8 mouse cellular contexts compared by ENCODE assay signal in the genomic region with DNA sequence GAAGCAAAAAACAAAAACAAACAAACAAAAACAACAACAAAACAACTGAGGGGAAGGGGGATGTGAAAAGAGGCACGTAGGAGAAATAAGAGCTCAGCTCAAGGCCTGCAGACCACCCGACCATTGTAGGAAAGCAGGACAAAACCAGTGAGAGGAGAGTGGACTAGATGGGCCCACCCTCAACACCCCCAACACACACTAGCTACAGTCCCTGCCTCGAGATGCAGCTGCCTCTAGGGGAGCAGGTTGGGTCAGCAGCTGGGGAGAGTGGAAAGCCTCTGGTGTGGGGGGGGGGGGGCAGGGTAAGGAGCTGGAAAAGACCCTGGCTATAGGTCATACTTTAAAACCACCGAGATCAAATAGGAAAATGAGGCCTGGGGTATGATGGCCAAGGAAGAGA. TPM values are rescaled to one million over a fixed set of nuclear protein-coding genes. Genes with fewer than 3 reads are reported as not detected.
DNase-seq lines count a peak whose midpoint lies in the region; ATAC-seq and TF ChIP-seq lines count a peak whose summit lies in the region.

No protein-coding gene starts in this region.

- no peak for DNase-seq in kidney, postnatal 0 days (ENCODE audit: low spot score)
- no peak for DNase-seq in kidney, adult 9 months
- peak; percentile 58 for DNase-seq in retina, postnatal 1 day
- DNase-seq in spleen, adult 18-20 months, result no peak
- no peak for DNase-seq in urinary bladder, postnatal 36 days (ENCODE audit: low spot score in 2 of 2)
- no peak for DNase-seq in frontal cortex, adult 2 months (ENCODE audit: extremely low spot score in 1 of 2, low spot score in 1 of 2)

- no peaks in the 10 kb centered on the region for H3K9me3 ChIP-seq in kidney, postnatal 0 days (replicated peaks; ENCODE audit: low read length)
- H3K9me3 ChIP-seq in forebrain, embryonic 12.5 days, result no peaks in the 10 kb centered on the region
- H3K9me3 ChIP-seq in limb, embryonic 12.5 days, result no peaks in the 10 kb centered on the region

- no peaks in the 10 kb centered on the region for H3K36me3 ChIP-seq in kidney, postnatal 0 days (ENCODE audit: insufficient read depth, low read length)
- H3K36me3 ChIP-seq in forebrain, embryonic 12.5 days (replicated peaks), result peaks cover 6% of the 10 kb centered on the region; the same call in 1 of the 2 replicates
- no peaks in the 10 kb centered on the region for H3K36me3 ChIP-seq in limb, embryonic 12.5 days

- ATAC-seq in kidney, postnatal 0 days (replicated peaks; ENCODE audit: low FRiP score, low read depth), result no peak
- no peak for ATAC-seq in forebrain, embryonic 12.5 days (ENCODE audit: low FRiP score)
- no peak for ATAC-seq in limb, embryonic 12.5 days (ENCODE audit: insufficient number of reproducible peaks, insufficient read depth, low FRiP score, low TSS enrichment, low read depth)

- no peaks in the 10 kb centered on the region for H3K27me3 ChIP-seq in kidney, postnatal 0 days (ENCODE audit: insufficient read depth, low read length)
- H3K27me3 ChIP-seq in forebrain, embryonic 12.5 days, result no peaks in the 10 kb centered on the region
- H3K27me3 ChIP-seq in limb, embryonic 12.5 days, result peaks cover 48% of the 10 kb centered on the region

- peaks cover 33% of the 10 kb centered on the region for H3K4me1 ChIP-seq in kidney, postnatal 0 days (replicated peaks; ENCODE audit: insufficient read depth, low read length)
- H3K4me1 ChIP-seq in forebrain, embryonic 12.5 days, result peaks cover 63% of the 10 kb centered on the region
- peaks cover 60% of the 10 kb centered on the region for H3K4me1 ChIP-seq in limb, embryonic 12.5 days (replicated peaks)

- TF ChIP-seq CTCF in kidney, postnatal 0 days (IDR thresholded peaks at IDR 0.05; ENCODE audit: low read depth), result no peak

- WGBS in kidney, postnatal 0 days, result 8% methylated on average over 4 of the region's 4 CpGs
- 0% methylated on average over 4 of the region's 4 CpGs for WGBS in forebrain, embryonic 12.5 days
- 16% methylated on average over 4 of the region's 4 CpGs for WGBS in limb, embryonic 12.5 days

- peak overlapping the region; percentile 74 for H3K4me3 ChIP-seq in kidney, postnatal 0 days (replicated peaks; ENCODE audit: low read depth, low read length)
- H3K4me3 ChIP-seq in forebrain, embryonic 12.5 days (replicated peaks), result peak overlapping the region; percentile 72
- H3K4me3 ChIP-seq in limb, embryonic 12.5 days (replicated peaks), result peak overlapping the region; percentile 71

- H3K27ac ChIP-seq in kidney, postnatal 0 days, result peak overlapping the region; percentile 99
- H3K27ac ChIP-seq in forebrain, embryonic 12.5 days, result peak overlapping the region; percentile 99
- peak overlapping the region; percentile 89 for H3K27ac ChIP-seq in limb, embryonic 12.5 days

- H3K9ac ChIP-seq in kidney, postnatal 0 days (ENCODE audit: low read depth, low read length), result peak overlapping the region; percentile 84; the same call in 1 of the 2 replicates
- peak overlapping the region; percentile 94 for H3K9ac ChIP-seq in forebrain, embryonic 12.5 days
- peak overlapping the region; percentile 78; the same call in 1 of the 2 replicates for H3K9ac ChIP-seq in limb, embryonic 12.5 days (replicated peaks)

- peak overlapping the region; percentile 89 for H3K4me2 ChIP-seq in kidney, postnatal 0 days (ENCODE audit: low read length)
- H3K4me2 ChIP-seq in forebrain, embryonic 12.5 days, result peak overlapping the region; percentile 88
- peak overlapping the region; percentile 93 for H3K4me2 ChIP-seq in limb, embryonic 12.5 days

RNA-seq across cellular contexts. Expression of a gene that starts 1.8 kb away (rescaled TPM):
- 89.1 and 94.3 TPM in 2 replicates for polyA plus RNA-seq in kidney, postnatal 0 days (2015; fragmentation: Nextera tagmentation; extraction: Ambion mirVana)
- 176 and 185 TPM in 2 replicates for polyA plus RNA-seq in forebrain, embryonic 12.5 days (2016; fragmentation: Nextera tagmentation; extraction: Ambion mirVana)
- polyA plus RNA-seq in limb, embryonic 12.5 days (2016; fragmentation: Nextera tagmentation; extraction: Ambion mirVana), result 38.4 and 40.6 TPM in 2 replicates
- 46.6 and 46.8 TPM in 2 replicates for polyA plus RNA-seq in frontal cortex, adult 2 months (2012; rRNA removed)

RNA-seq across cellular contexts. Expression of a gene that starts 29.1 kb away (rescaled TPM):
- polyA plus RNA-seq in kidney, postnatal 0 days (2015; fragmentation: Nextera tagmentation; extraction: Ambion mirVana), result 35.6 and 36.5 TPM in 2 replicates
- polyA plus RNA-seq in forebrain, embryonic 12.5 days (2016; fragmentation: Nextera tagmentation; extraction: Ambion mirVana), result 39.0 and 40.7 TPM in 2 replicates
- 53.6 and 58.2 TPM in 2 replicates for polyA plus RNA-seq in limb, embryonic 12.5 days (2016; fragmentation: Nextera tagmentation; extraction: Ambion mirVana)
- 26.2 and 26.6 TPM in 2 replicates for polyA plus RNA-seq in frontal cortex, adult 2 months (2012; rRNA removed)

RNA-seq across cellular contexts. Expression of a gene that starts 35.2 kb away (rescaled TPM):
- polyA plus RNA-seq in kidney, postnatal 0 days (2015; fragmentation: Nextera tagmentation; extraction: Ambion mirVana), result 12.7 and 13.5 TPM in 2 replicates
- polyA plus RNA-seq in forebrain, embryonic 12.5 days (2016; fragmentation: Nextera tagmentation; extraction: Ambion mirVana), result 16.8 and 22.3 TPM in 2 replicates
- 20.0 and 23.4 TPM in 2 replicates for polyA plus RNA-seq in limb, embryonic 12.5 days (2016; fragmentation: Nextera tagmentation; extraction: Ambion mirVana)
- 34.1 and 36.7 TPM in 2 replicates for polyA plus RNA-seq in frontal cortex, adult 2 months (2012; rRNA removed)

RNA-seq across cellular contexts. Expression of a gene that starts 59.1 kb away (rescaled TPM):
- polyA plus RNA-seq in kidney, postnatal 0 days (2015; fragmentation: Nextera tagmentation; extraction: Ambion mirVana), result 0.11 and 0.13 TPM in 2 replicates
- polyA plus RNA-seq in forebrain, embryonic 12.5 days (2016; fragmentation: Nextera tagmentation; extraction: Ambion mirVana), result 0.09 TPM in 1 of 2 replicates, not detected in the other
- polyA plus RNA-seq in limb, embryonic 12.5 days (2016; fragmentation: Nextera tagmentation; extraction: Ambion mirVana), result 0.08 and 0.10 TPM in 2 replicates
- 0.08 TPM in 1 of 2 replicates, not detected in the other for polyA plus RNA-seq in frontal cortex, adult 2 months (2012; rRNA removed)
